Mouse (Mus musculus): ENCODE measurements at regions not wholly inside any gene's neighbourhood (a gene's known extent, or its start where the extent isn't known, plus 50 kb on each side); places are given as distances from the start of the nearest gene placed in this dataset.

DNA sequence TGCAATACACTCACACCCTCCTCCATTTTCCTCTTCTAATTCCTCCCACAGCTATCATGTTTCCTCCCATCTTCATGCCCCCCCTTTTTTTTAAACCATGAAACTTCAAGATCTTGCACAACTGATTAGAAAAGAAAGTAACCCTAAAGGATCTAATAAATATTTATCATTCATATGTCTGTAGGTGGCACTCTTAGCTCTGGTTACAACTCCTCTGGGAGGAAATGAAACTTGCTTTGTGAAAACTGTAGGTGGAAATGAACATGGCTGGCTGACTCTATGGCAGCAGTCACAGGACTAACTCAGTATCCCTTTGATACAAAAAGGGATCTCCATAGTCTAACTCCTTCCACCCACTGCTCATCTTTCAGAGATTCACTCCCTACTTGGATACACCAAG is 481.4 kb downstream of the Dmac1 start:
- TF ChIP-seq CTCF (IDR thresholded peaks at IDR 0.05; ENCODE audit: low read depth) (no peak), EP300 (IDR thresholded peaks at IDR 0.05; ENCODE audit: low read depth) (no peak)
